Mouse (Mus musculus) midbrain, embryonic 10.5 days (tissue): ENCODE measurements around the gene Kpnb1. TPM values are rescaled to one million over a fixed set of nuclear protein-coding genes. Genes with fewer than 3 reads are reported as not detected.

Experiments used
- microRNA-seq: library from miRNA; unstranded; fragments of <30 nt; microRNA quantifications from one replicate; pipeline ENCODE4, GENCODE M21; 2017
- polyA plus RNA-seq: library from polyadenylated mRNA; unstranded; fragments of >200 nt; fragmentation: Nextera tagmentation; extraction: Ambion mirVana; gene quantifications from 2 replicates; pipeline ENCODE4 v1.2.1, GENCODE M21; 2016

Gene Kpnb1
- polyA plus RNA-seq, 1 experiment from 2014 or later, result 95.7 TPM

Small RNA genes lying within 50 kb of the gene (microRNA-seq; reads per million reads assigned to microRNA genes)
- gene Mir7235, result not detected

Other genes starting within 250 kb of the Kpnb1 start
- gene Pnpo, start 243.9 kb downstream of the Kpnb1 start, polyA plus RNA-seq, result 28.2 and 32.1 TPM in 2 replicates
- gene Sp2, start 204.9 kb downstream of the Kpnb1 start, polyA plus RNA-seq, result 30.5 and 35.5 TPM in 2 replicates
- gene Sp6, start 174.5 kb downstream of the Kpnb1 start, polyA plus RNA-seq, result 0.71 and 2.0 TPM in 2 replicates
- gene Scrn2, start 157.9 kb downstream of the Kpnb1 start, polyA plus RNA-seq, result 39.5 and 42.2 TPM in 2 replicates
- gene Lrrc46, start 146.5 kb downstream of the Kpnb1 start, polyA plus RNA-seq, result 3.0 and 3.1 TPM in 2 replicates
- 81.1 and 82.9 TPM in 2 replicates for gene Mrpl10, start 146.3 kb downstream of the Kpnb1 start, polyA plus RNA-seq
- 8.4 and 9.8 TPM in 2 replicates for gene Osbpl7, start 137.3 kb downstream of the Kpnb1 start, polyA plus RNA-seq
- 0.10 and 0.25 TPM in 2 replicates for gene Tbx21, start 72.5 kb downstream of the Kpnb1 start, polyA plus RNA-seq
- 4.3 and 4.9 TPM in 2 replicates for gene Tbkbp1, start 36.4 kb downstream of the Kpnb1 start, polyA plus RNA-seq
- 108 and 114 TPM in 2 replicates for gene Npepps, start 92.8 kb upstream of the Kpnb1 start, polyA plus RNA-seq
- 61.7 and 69.5 TPM in 2 replicates for gene Mrpl45, start 127.8 kb upstream of the Kpnb1 start, polyA plus RNA-seq
- 0.05 and 0.09 TPM in 2 replicates for gene Gpr179, start 164.2 kb upstream of the Kpnb1 start, polyA plus RNA-seq
- 3.6 and 4.6 TPM in 2 replicates for gene Socs7, start 174.7 kb upstream of the Kpnb1 start, polyA plus RNA-seq
- 1.9 and 2.3 TPM in 2 replicates for gene Arhgap23, start 227.7 kb upstream of the Kpnb1 start, polyA plus RNA-seq